Mouse (Mus musculus) ovary, adult 10 weeks (tissue): ENCODE measurements around the gene Gpr87. TPM values are rescaled to one million over a fixed set of nuclear protein-coding genes. Genes with fewer than 3 reads are reported as not detected.

Experiments used
- polyA plus RNA-seq: library from polyadenylated mRNA; stranded (reverse); fragments of 350-450 nt; fragmentation: Illumina TruSeq; extraction: RNeasy Lipid Tissue Mini Kit (QIAGEN cat#74804); gene quantifications from one replicate; pipeline ENCODE4 v1.2.3, GENCODE M21; 2014

Gpr87 gene
- polyA plus RNA-seq = not detected

DNA sequence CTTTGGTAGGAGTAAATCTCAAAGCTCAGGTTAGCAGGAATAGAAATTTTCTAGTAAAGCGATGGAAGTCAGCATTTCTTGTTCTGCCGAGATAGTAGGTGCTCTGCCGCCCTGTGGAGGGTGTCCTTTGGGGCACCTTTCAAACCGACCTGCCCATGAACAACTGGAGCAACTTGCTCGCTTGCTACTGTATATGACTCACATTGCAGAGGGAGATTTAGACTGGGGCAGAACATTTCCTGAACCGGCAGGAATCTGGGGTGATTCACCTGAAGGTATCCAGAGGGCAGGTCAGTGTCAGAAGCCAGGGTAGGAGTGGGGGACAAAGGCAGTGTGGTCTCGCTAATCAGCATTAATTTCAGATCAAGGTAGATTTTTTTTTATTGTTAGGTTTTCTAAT lies at the start of gene Gpr87:
Gene Gpr87, minus strand, starts transcription at position 167 of the 400 bp plus-strand sequence.

DNA sequence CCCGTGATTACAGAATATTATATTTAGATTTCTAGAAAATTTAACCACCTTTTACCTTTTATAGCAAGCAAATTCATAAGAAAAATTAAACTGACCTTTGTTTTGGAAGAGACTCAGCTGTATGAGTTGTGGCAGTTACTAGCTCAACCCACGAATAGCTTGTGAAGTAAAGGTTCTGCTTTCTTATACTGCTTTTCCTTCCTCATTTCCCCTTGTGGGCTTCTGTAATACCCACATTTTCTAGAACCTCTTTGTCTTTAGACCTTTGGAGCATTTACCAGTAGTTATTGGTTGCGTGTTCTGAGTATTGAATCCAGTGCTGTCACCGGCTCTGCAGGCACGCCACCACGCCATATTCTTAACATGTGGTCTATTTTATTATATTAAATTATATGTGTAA lies 15.8 kb upstream of the Gpr87 start, which contains the start of gene P2ry13:
Gene P2ry13, minus strand, starts transcription at position 156 of the 400 bp plus-strand sequence.

GRCm38 (mm10) chr3:59153424-59153823 lies 41.5 kb downstream of the Gpr87 start, which contains the start of gene P2ry14:
Gene P2ry14 (minus strand): TSS chr3:59153618.

Other genes with a start within 250 kb of the Gpr87 start
- gene Med12l, start 189.3 kb downstream of the Gpr87 start, polyA plus RNA-seq = 2.7 TPM
- 1.00 TPM for gene Gpr171, start 93.3 kb downstream of the Gpr87 start, polyA plus RNA-seq
- 24.0 TPM for gene P2ry14, start 41.5 kb downstream of the Gpr87 start, polyA plus RNA-seq
- 2.0 TPM for gene P2ry13, start 15.8 kb upstream of the Gpr87 start, polyA plus RNA-seq
- 6.5 TPM for gene P2ry12, start 67.8 kb upstream of the Gpr87 start, polyA plus RNA-seq
- gene Igsf10, start 149.3 kb upstream of the Gpr87 start, polyA plus RNA-seq = 25.8 TPM